Mouse (Mus musculus) right cerebral cortex, postnatal 14 days (tissue): ENCODE results near the gene Cadps2.
A peak's percentile ranks its signal among the peaks of the same experiment; 100 is the strongest.

Experiments
- DNase-seq: peaks from one replicate; pipeline ENCODE4 v3.0.0; 2022

Gene Cadps2

GRCm38 (mm10) chr6:23839009-23839811 is at the start of gene Cadps2:
Cadps2 (minus strand) TSS chr6:23839421.
- DNase-seq: peak; percentile 22

GRCm38 (mm10) chr6:23886418-23886817 is 47.2 kb upstream of the Cadps2 start:
- DNase-seq: no peak

GRCm38 (mm10) chr6:23876765-23877408 is 37.7 kb upstream of the Cadps2 start:
- DNase-seq: no peak

- DNase-seq: no peak
These were observed 37.1 kb upstream of the Cadps2 start for GRCm38 (mm10) chr6:23876363-23876762.

GRCm38 (mm10) chr6:23873812-23874211 is 34.6 kb upstream of the Cadps2 start:
- no peak for DNase-seq

- no peak for DNase-seq
These were observed 34.0 kb upstream of the Cadps2 start for GRCm38 (mm10) chr6:23873231-23873630.

- no peak for DNase-seq
These were observed 30.8 kb upstream of the Cadps2 start for GRCm38 (mm10) chr6:23869971-23870370.

- no peak for DNase-seq
These were observed 27.1 kb upstream of the Cadps2 start for GRCm38 (mm10) chr6:23866298-23866697.

- no peak for DNase-seq
These were observed 14.2 kb upstream of the Cadps2 start for GRCm38 (mm10) chr6:23853464-23853863.

GRCm38 (mm10) chr6:23840001-23840400 is 780 bp upstream of the Cadps2 start:
- no peak for DNase-seq

- peak; percentile 10 for DNase-seq
These were observed 716 bp downstream of the Cadps2 start for GRCm38 (mm10) chr6:23838401-23839008.

- DNase-seq: no peak
These were observed 1.6 kb downstream of the Cadps2 start for GRCm38 (mm10) chr6:23837631-23838030.

GRCm38 (mm10) chr6:23837127-23837526 is 2.1 kb downstream of the Cadps2 start:
- no peak for DNase-seq

- no peak for DNase-seq
These were observed 2.5 kb downstream of the Cadps2 start for GRCm38 (mm10) chr6:23836694-23837093.

- no peak for DNase-seq
These were observed 3.7 kb downstream of the Cadps2 start for GRCm38 (mm10) chr6:23835552-23835951.

- DNase-seq: no peak
These were observed 8.5 kb downstream of the Cadps2 start for GRCm38 (mm10) chr6:23830741-23831140.

GRCm38 (mm10) chr6:23829338-23829737 is 9.9 kb downstream of the Cadps2 start:
- no peak for DNase-seq

- DNase-seq: no peak
These were observed 17.4 kb downstream of the Cadps2 start for GRCm38 (mm10) chr6:23821819-23822218.

- DNase-seq: no peak
These were observed 29.1 kb downstream of the Cadps2 start for GRCm38 (mm10) chr6:23810087-23810486.

- DNase-seq: no peak
These were observed 29.9 kb downstream of the Cadps2 start for GRCm38 (mm10) chr6:23809344-23809743.

GRCm38 (mm10) chr6:23805333-23805732 is 33.9 kb downstream of the Cadps2 start:
- DNase-seq: no peak

- no peak for DNase-seq
These were observed 47.4 kb downstream of the Cadps2 start for GRCm38 (mm10) chr6:23791822-23792221.

- DNase-seq: no peak
These were observed 61.6 kb downstream of the Cadps2 start for GRCm38 (mm10) chr6:23777641-23778040.

- no peak for DNase-seq
These were observed 77.0 kb downstream of the Cadps2 start for GRCm38 (mm10) chr6:23762204-23762603.
